Mouse (Mus musculus) liver, embryonic 11.5 days (tissue): ENCODE measurements around the gene Ighmbp2. TPM values are rescaled to one million over a fixed set of nuclear protein-coding genes. Genes with fewer than 3 reads are reported as not detected.
A peak's percentile ranks its signal among the peaks of the same experiment; 100 is the strongest.

Experiments
- ATAC-seq: fragments of 200-750 bp; cut with Nextera tagmentation; replicated peaks from 2 replicates; pipeline ENCODE4 v1.8.0; 2017; ENCODE audit warnings: moderate number of reproducible peaks, mild to moderate bottlenecking, moderate TSS enrichment, moderate library complexity; ENCODE audit not compliant: low FRiP score
- DNase-seq: peaks from one replicate; pipeline ENCODE4 v3.0.0-alpha.2; 2017; ENCODE audit warnings: low spot score
- H3K27ac ChIP-seq: fragments of 300-500 bp; sonication (generic); 2 replicates; pipeline ENCODE4 v1.5.1; 2014; ENCODE audit warnings: mild to moderate bottlenecking, low read depth, low read length, control low read depth
- H3K27me3 ChIP-seq: fragments of 300-500 bp; sonication (generic); replicated peaks from 2 replicates; pipeline ENCODE4 v1.6.1; 2014; ENCODE audit warnings: low read length, mixed read lengths; ENCODE audit not compliant: control insufficient read depth, insufficient read depth
- H3K36me3 ChIP-seq: fragments of 300-500 bp; sonication (generic); 2 replicates; pipeline ENCODE4 v1.6.1; 2014; ENCODE audit warnings: mild to moderate bottlenecking, low read length, moderate library complexity, mixed read lengths; ENCODE audit not compliant: control insufficient read depth, insufficient read depth
- H3K4me1 ChIP-seq: fragments of 300-500 bp; sonication (generic); replicated peaks from 2 replicates; pipeline ENCODE4 v1.6.1; 2014; ENCODE audit warnings: low read length, mixed read lengths; ENCODE audit not compliant: control insufficient read depth, insufficient read depth
- H3K4me2 ChIP-seq: fragments of 300-500 bp; sonication (generic); 2 replicates; pipeline ENCODE4 v1.6.1; 2014; ENCODE audit warnings: mild to moderate bottlenecking, control low read depth, moderate library complexity
- H3K4me3 ChIP-seq: fragments of 300-500 bp; sonication (generic); 2 replicates; pipeline ENCODE4 v1.5.1; 2014; ENCODE audit warnings: low read depth, low read length, control low read depth
- H3K9ac ChIP-seq: fragments of 300-500 bp; sonication (generic); 2 replicates; pipeline ENCODE4 v1.6.1; 2014; ENCODE audit warnings: low read depth, low read length, control low read depth
- H3K9me3 ChIP-seq: fragments of 300-500 bp; sonication (generic); 2 replicates; pipeline ENCODE4 v1.6.1; 2016; ENCODE audit warnings: low read length, inconsistent platforms, mixed read lengths; ENCODE audit not compliant: control insufficient read depth
- WGBS: fragments of 180-500 bp; shearing (Covaris S2); extraction: QIAGEN DNeasy Blood & Tissue Kit; methylation state at CpG from one replicate; pipeline ENCODE4 v1.1.7; 2014; 5-methylcytosine and 5-hydroxymethylcytosine counted together
- polyA plus RNA-seq: library from polyadenylated mRNA; unstranded; fragments of >200 nt; fragmentation: Nextera tagmentation; extraction: Ambion mirVana; gene quantifications from 2 replicates; pipeline ENCODE4 v1.2.1, GENCODE M21; 2014

The Ighmbp2 gene
- polyA plus RNA-seq: 7.4 and 8.8 TPM in 2 replicates

- peaks cover 20% of the 10 kb centered on the region for H3K36me3 ChIP-seq
- peak; percentile 89 for DNase-seq
- WGBS: under 1% methylated on average over 49 of the region's 49 CpGs
Observed at GRCm38 (mm10) chr19:3282572-3283467, at the start of gene Ighmbp2, which contains the start of gene Mrpl21. TSS of gene Ighmbp2 (minus strand) at chr19:3283017. TSS of gene Mrpl21 (plus strand) at chr19:3282901.

GRCm38 (mm10) chr19:3326479-3327047 is 43.7 kb upstream of the Ighmbp2 start:
- Histone ChIP-seq H3K36me3 (no peaks in the 10 kb centered on the region), H3K27ac (peak overlapping the region; percentile 89), H3K27me3 (no peaks in the 10 kb centered on the region), H3K9me3 (no peaks in the 10 kb centered on the region), H3K4me1 (peaks cover 25% of the 10 kb centered on the region), H3K4me2 (peak overlapping the region; percentile 84), H3K9ac (no peak overlapping the region), H3K4me3 (no peak overlapping the region)
- ATAC-seq (no peak), DNase-seq (no peak)
- 83% methylated on average over 12 of the region's 12 CpGs for WGBS

More at GRCm38 (mm10) chr19:3282572-3283467, at the start of gene Ighmbp2, which contains the start of gene Mrpl21:
- Histone ChIP-seq H3K9me3 (no peaks in the 10 kb centered on the region), H3K4me2 (peak within 1 kb of the TSS; percentile 64), H3K9ac (peak within 1 kb of the TSS; percentile 88), H3K4me1 (peaks cover 5% of the 10 kb centered on the region), H3K27ac (peak within 1 kb of the TSS; percentile 28; the same call in 1 of the 2 replicates), H3K27me3 (no peaks in the 10 kb centered on the region), H3K4me3 (peak within 1 kb of the TSS; percentile 74)
- peak; percentile 87 for ATAC-seq

GRCm38 (mm10) chr19:3325771-3326478 is 43.1 kb upstream of the Ighmbp2 start:
- DNase-seq (no peak), ATAC-seq (no peak)
- 45% methylated on average over 15 of the region's 15 CpGs for WGBS

GRCm38 (mm10) chr19:3324931-3325711 is 42.3 kb upstream of the Ighmbp2 start:
- Histone ChIP-seq H3K36me3 (no peaks in the 10 kb centered on the region), H3K4me2 (peak overlapping the region; percentile 84), H3K27me3 (no peaks in the 10 kb centered on the region), H3K9ac (peak overlapping the region; percentile 64), H3K4me3 (peak overlapping the region; percentile 61), H3K9me3 (no peaks in the 10 kb centered on the region), H3K4me1 (peaks cover 25% of the 10 kb centered on the region), H3K27ac (peak overlapping the region; percentile 89)
- WGBS: under 1% methylated on average over 59 of the region's 59 CpGs
- peak; percentile 60 for ATAC-seq
- DNase-seq: peak; percentile 90

More at GRCm38 (mm10) chr19:3325771-3326478, 43.1 kb upstream of the Ighmbp2 start:
- Histone ChIP-seq H3K36me3 (no peaks in the 10 kb centered on the region), H3K4me2 (peak overlapping the region; percentile 84), H3K9me3 (no peaks in the 10 kb centered on the region), H3K27ac (peak overlapping the region; percentile 89), H3K9ac (peak overlapping the region; percentile 50), H3K27me3 (no peaks in the 10 kb centered on the region), H3K4me3 (peak overlapping the region; percentile 61), H3K4me1 (peaks cover 25% of the 10 kb centered on the region)

GRCm38 (mm10) chr19:3324271-3324811 is 41.5 kb upstream of the Ighmbp2 start:
- Histone ChIP-seq H3K4me2 (peak overlapping the region; percentile 84), H3K27me3 (no peaks in the 10 kb centered on the region), H3K4me3 (peak overlapping the region; percentile 61), H3K27ac (peak overlapping the region; percentile 89), H3K9ac (peak overlapping the region; percentile 64), H3K36me3 (no peaks in the 10 kb centered on the region), H3K9me3 (no peaks in the 10 kb centered on the region), H3K4me1 (peaks cover 25% of the 10 kb centered on the region)
- WGBS: 2% methylated on average over 17 of the region's 17 CpGs
- DNase-seq: peak; percentile 60
- ATAC-seq: no peak

- H3K9me3 ChIP-seq: no peaks in the 10 kb centered on the region
- peak overlapping the region; percentile 13; the same call in 1 of the 2 replicates for H3K27ac ChIP-seq
- peak overlapping the region; percentile 60 for H3K9ac ChIP-seq
- peaks cover 23% of the 10 kb centered on the region for H3K4me1 ChIP-seq
- DNase-seq (peak; percentile 69), ATAC-seq (0 out of 2 replicates have a peak, but pooled peaks have one; percentile 4)
- under 1% methylated on average over 34 of the region's 34 CpGs for WGBS
- H3K36me3 ChIP-seq: no peaks in the 10 kb centered on the region
- H3K4me2 ChIP-seq: peak overlapping the region; percentile 84
- peak overlapping the region; percentile 61 for H3K4me3 ChIP-seq
- no peaks in the 10 kb centered on the region for H3K27me3 ChIP-seq
Observed at GRCm38 (mm10) chr19:3323753-3324270, 41.0 kb upstream of the Ighmbp2 start.

GRCm38 (mm10) chr19:3323201-3323621 is 40.4 kb upstream of the Ighmbp2 start:
- Histone ChIP-seq H3K4me1 (peaks cover 17% of the 10 kb centered on the region), H3K9ac (peak overlapping the region; percentile 60), H3K27me3 (no peaks in the 10 kb centered on the region), H3K4me3 (peak overlapping the region; percentile 61), H3K36me3 (no peaks in the 10 kb centered on the region), H3K9me3 (no peaks in the 10 kb centered on the region), H3K4me2 (peak overlapping the region; percentile 84), H3K27ac (peak overlapping the region; percentile 13)
- ATAC-seq (peak; percentile 88), DNase-seq (peak; percentile 84)
- WGBS: under 1% methylated on average over 47 of the region's 47 CpGs
